Mouse (Mus musculus) stomach, postnatal 0 days (tissue): ENCODE data around the gene Nrcam.

Source experiments
- CTCF ChIP-seq: IDR thresholded peaks from 2 replicates; pipeline ENCODE4 v1.5.1; 2016; ENCODE audit warnings: antibody characterized with exemption, low read depth, mild to moderate bottlenecking, moderate library complexity
- EP300 ChIP-seq: optimal IDR thresholded peaks from 2 replicates; pipeline ENCODE3; 2016; ENCODE audit warnings: antibody characterized with exemption

DNA sequence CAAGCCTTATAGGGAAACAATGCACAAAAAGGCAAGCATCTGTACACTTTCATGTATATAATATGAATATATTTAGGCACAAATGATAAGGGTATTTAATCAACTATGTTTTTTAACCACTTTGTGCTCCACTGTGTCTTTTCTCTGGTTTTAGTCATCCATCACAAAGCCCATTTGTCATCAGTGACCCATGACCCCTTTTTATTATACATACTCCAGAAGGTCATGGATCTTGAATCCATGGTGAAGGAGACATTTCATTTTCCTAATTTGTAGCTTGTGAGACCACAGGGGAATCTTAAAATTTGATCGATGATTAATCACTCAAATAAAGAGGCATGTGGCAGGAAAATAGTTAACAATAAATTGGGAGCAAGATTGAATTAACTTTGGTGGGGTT lies 29.2 kb downstream of the Nrcam start:
- TF ChIP-seq EP300 (no peak), CTCF (no peak)
